Mouse (Mus musculus) right cerebral cortex, postnatal 4 days (tissue): ENCODE results near the gene Akap13.

ENCODE experiments used
- DNase-seq: peaks from one replicate; pipeline ENCODE4 v3.0.0-alpha.2; 2022

Akap13 gene

GRCm38 (mm10) chr7:75521199-75521598 lies 65.9 kb downstream of the Akap13 start:
- no peak for DNase-seq

DNA sequence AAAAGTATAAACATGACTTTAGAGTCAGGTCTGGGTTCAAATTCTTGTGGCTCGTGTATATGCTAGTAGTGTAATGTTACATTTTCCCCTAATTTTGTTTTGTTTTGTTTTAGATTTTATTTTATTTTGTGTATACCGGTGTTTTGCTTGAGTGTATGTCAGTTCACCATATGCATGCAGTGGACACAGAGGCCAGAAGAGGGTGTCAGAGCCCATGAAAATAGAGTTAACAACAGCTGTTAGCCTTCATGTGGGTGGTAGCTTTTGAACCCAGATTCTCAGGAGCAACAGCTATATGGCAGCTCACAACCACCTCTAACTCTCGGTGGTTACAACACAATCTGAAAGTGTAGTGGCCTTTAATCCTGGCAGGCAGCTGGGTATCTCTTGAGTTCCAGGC lies 66.9 kb downstream of the Akap13 start:
- DNase-seq: no peak

DNA sequence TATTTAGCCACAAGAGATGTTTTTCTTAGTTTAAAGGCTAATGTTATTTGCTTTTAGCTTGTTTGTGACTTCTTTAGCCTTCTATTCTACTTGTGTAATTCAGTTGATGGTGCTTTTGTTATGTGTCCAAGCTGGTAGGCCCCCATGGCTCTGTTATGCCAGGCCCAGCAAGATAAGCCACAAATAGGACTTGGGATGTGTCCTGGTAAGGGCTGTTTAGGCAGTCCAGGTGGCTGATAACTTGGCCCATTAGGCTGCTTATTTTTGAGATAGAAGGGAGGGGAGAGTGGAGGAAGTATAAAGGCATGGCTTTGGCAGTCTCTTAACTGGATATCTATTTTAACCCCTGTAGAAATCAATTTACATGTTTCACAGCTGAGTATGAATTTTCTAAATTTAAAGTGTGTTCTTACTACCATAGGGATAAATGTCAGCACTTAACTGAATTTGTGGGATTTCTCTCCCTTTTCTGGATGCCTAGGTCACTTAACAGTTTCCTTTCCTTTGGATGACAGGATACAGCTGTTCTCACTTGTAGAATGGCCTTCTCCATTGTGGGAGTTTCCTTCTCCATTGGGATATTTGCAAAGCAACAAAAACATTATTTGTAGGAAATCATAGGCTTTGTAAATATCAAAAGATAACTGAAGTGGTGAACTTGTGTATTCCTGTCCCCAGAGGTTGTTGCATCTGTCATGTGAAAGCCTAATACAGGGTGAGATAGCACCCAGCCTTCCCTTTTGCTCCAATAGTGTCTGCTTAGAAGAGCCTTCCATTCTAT lies 69.6 kb downstream of the Akap13 start:
- DNase-seq: no peak

DNA sequence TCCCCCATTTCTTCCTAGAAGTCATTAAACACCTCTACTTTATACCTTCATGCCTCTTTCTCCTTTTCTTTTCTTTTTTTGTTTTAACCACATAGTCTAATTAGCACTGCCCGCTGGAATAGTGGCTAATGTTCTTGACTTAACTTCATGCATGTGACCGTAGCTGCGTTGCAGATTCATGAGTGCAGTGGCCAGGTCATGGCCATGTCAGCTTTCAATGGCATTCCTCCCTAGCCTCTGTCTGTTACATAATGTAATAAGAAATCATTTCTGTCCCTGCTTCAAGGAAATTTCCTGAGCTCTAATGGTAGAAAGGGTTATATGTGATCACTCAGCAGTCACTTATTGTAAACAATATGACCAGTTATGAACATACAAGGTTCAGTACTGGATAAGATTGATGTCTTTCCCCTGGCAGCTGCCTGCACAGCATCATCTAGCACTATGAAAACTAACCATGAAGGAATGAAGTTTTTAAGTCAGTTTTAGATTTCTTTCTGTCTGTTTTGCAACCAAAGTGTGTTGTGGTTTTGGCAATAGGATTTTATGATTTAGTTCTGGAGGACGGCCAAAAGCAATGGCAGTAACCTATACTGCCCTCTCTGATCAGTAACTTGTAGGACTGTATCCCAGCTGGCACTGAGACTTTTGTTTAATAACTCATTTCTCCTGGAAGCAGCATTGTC lies 70.5 kb downstream of the Akap13 start:
- no peak for DNase-seq

- no peak for DNase-seq
These were observed 73.4 kb downstream of the Akap13 start for GRCm38 (mm10) chr7:75528751-75529150.

- no peak for DNase-seq
These were observed 74.6 kb downstream of the Akap13 start for GRCm38 (mm10) chr7:75529857-75530437.

DNA sequence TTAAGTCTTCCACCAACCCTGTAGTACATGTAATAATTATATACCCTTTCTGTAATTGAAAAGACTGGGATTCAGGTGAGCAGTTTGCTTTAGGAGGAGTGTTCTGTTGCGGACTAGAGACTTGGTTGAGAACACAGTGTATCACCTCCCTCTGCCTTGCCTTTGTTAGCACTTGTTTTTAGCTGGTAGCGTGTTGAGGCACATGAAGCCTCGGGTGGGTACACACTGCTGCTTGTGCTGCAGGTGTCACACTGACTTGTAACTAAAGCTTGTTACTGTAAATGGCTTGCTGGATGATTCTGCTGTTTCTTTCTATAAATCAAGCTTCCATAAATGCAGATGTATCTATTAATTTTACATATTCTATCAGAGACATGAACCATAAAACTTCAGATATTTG lies 75.3 kb downstream of the Akap13 start:
- no peak for DNase-seq

GRCm38 (mm10) chr7:75533079-75533478 lies 77.7 kb downstream of the Akap13 start:
- DNase-seq: no peak

- DNase-seq: no peak
These were observed 81.0 kb downstream of the Akap13 start for GRCm38 (mm10) chr7:75536298-75536697.

DNA sequence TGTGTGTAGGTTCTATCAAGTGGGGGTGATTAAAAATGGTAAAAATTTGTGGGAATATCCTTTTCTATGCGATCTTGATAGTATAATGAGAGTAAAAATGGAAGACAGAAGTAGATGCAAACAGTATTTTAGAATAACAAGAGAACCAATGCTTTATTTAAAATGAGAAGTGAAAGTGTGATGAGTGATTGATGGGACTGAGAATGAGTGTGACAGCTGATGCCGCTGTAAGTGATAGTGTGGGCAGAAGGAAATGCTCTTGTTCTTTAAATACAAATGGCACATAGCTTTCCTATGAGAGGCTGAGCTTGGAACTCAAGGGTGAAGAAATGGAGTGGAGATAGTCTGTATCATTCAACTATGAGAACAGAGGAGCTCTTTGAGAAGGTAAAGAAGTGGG lies 82.2 kb downstream of the Akap13 start:
- DNase-seq: no peak

DNA sequence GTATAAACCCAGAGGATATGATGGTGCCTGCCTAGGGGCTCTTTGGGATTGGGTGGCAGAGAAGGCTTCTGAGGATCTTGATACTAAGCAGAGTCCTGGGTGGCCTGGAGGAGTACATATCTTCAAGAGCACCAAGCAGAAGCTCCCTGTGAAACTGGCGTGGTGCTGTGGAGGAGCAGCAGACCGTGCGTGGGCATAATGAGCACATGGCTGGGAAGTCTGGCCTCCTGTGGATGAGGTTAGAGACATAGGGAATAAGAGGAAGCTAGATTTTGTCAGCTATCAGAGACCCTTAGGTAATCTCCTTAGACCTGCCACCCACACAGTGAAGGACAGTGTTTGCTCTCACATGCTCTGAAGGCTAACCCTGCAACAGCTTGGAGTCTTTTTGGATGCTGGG lies 83.2 kb downstream of the Akap13 start:
- DNase-seq: no peak

DNA sequence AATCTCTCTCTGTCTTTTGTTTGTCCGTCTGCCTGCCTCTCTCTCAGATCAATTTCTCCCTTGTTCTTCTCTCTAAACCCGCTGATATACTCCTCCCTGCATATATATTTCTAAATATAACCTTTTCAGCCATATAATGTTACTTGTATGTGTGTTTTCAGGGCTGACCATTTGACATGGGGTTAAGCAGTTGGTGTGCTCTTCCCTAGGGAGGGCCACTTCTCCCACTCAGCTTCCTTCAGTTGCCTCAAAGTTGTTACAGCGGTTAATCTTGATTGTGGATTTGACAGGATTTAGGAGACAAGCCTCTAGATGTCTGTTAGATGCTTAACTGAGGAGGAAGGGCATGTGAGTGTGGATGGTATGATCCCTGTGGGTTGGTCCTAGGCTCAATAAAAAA lies 83.8 kb downstream of the Akap13 start:
- no peak for DNase-seq

GRCm38 (mm10) chr7:75549856-75550255 lies 94.5 kb downstream of the Akap13 start:
- no peak for DNase-seq

DNA sequence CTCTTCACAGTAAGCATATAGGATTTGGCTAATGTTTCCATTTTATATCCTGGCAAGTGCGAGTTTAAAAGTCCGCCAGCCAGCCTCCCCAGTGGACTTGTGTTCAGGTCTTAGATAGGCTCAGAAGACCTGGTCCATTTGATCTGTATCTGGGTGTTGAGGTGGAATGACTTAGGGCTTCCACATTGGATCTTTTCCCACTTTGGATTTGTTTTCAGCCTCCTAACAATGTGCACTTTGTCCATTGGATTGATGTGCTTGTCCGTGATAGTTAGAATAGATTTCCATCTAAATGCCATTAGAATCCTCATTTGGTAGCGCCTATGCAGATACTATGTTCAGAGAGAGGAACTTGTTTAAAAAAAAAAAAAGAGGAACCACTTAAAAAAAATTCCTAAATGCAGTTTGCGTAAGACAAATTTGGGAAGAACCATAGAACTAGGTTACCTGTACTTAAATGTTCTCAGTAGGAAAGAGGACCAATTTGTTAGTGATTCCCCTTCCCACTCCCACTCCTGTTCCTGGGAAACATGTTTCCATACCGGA lies 95.5 kb downstream of the Akap13 start:
- DNase-seq: no peak

DNA sequence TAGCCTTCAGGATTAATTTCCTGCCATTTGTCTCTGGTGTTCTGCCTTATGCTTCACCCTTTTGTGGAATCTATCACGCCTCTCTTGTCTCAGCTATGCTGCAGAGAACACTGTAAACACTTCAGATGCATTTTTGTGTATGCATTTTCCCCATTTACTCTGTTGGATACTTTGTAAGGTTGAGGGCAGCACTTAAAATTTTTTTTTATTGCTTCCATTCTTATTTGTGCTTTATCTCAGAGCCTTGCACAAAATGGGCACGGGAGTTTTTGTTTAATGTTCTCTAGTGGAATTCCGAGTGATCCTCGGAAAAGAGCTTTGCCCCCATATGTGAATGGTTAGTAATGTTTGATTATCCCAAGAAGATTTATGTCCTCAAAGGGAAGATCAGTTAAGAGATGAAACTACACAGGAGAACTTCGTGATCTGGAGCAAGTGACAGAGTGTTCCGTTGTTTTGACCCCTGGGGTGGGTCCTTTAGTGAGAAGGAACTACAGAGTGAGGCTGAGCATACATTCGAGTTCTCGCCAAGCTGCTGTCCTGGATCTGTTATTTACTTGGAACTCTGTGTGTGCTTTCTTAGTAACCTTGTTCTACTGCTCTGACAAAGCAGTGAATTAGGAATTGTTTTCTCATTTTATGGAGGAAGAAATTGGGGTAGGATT lies 97.8 kb downstream of the Akap13 start:
- DNase-seq: no peak

DNA sequence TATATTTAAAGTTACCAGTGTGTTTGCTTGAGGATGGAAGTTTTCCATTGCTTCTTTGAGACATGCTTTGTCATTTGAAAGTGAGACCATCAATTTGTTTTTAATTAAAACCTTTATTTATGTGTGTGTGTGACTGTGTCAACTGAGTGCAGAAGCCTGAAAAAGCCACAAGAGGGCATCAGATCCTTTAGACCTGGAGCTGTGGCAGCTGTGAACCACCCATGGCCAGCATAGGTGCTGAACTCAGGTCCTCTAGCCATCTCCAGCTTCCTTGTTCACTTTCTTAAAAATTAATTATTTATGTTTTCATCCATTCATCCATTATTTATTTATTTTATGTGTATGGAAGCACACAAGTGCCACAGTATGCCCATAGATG lies 98.3 kb downstream of the Akap13 start:
- no peak for DNase-seq

DNA sequence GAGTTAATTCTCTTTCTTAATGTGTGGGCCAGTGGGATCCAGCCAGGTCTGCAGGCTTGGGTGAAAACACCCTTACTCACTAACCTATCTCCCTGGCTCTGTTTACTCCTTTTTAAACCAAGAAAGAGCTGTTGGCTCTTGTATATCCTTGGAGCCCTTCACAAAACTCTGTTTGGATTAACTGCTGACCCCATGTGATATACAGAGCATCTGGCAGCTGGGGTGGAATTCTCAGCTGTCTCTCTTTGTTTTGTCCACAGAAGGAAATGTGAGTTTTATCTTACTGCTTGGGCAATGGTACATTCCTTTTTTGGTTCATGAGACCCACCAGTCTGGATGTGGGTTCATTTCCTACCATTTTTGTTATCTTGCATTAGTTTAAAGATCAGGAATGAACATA lies 98.7 kb downstream of the Akap13 start:
- no peak for DNase-seq

DNA sequence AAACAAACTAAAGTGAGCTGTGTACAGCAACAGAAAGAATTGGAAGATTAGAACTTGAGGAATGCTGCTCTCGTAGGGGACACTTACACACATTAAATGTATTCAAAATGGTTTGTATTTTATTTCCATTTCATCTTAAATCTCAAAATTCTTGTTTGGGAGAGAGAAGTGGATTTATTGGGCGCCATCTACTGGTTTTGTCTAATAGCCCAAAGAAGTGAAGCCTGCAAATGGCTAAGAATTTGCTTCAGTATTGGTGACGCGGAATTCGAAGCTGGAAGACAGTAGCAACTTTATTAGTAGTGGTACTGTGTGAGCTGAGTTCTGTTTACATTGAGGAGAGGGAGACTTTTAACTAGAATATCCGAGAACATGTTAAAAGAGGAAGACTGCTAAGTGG lies 100.6 kb downstream of the Akap13 start:
- no peak for DNase-seq

- DNase-seq: no peak
These were observed 102.9 kb downstream of the Akap13 start for GRCm38 (mm10) chr7:75558225-75558624.

DNA sequence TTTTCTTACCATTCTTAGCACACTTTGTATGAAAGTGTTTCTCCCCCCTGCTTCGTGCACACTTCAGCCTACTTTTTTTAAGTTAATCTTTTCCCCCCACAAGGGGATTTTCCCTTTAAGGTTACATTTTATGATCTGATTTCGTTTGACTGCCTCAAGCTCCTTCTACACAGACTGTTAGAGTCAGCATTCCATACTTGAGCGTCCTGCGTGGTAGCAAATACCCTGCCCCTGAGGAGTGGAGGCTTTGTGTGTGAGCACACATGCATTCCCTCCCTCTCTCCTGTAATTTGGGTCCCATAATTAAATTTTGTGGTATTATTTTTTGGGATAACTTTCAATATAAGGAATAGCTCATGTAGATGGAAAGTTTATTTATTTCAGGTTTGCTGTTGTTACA lies 103.8 kb downstream of the Akap13 start:
- DNase-seq: no peak

- DNase-seq: no peak
These were observed 104.6 kb downstream of the Akap13 start for GRCm38 (mm10) chr7:75559915-75560314.

DNA sequence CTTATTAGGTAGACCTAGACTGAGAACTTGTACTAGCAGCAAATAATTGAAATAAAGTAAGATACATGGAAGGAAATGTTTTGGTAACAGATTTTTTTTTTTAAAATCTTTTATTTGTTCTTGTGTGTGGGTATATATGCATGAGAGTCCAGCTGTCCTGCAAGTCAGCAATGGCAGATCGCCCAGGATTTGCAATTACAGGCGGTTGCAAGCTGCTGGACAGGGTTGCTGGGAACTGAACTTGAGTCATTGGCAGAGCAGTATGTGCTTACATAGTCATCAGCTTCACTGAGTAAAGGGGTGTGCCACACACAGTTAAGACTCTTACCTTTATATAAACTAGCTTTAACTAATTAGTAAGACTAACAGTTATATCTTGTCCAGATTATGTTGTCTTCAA lies 105.2 kb downstream of the Akap13 start:
- DNase-seq: no peak

DNA sequence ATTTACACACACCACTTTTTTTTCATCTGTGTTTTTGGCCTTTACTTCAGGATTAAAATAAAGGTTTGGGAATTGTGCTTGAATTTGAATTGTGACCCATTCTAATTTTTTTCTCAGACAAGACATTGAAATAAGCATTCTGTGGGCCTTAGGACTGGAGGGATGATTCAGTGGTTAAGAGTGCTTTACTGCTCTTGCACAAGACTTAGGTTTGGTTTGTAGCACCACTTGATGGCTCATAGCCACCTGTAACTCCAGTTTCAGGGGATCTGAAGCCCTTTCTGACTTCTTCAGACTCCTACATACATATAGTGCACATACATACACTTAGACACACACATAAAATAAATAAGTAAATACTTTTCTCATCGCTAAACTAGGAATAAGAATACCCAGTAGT lies 105.8 kb downstream of the Akap13 start:
- DNase-seq: no peak

DNA sequence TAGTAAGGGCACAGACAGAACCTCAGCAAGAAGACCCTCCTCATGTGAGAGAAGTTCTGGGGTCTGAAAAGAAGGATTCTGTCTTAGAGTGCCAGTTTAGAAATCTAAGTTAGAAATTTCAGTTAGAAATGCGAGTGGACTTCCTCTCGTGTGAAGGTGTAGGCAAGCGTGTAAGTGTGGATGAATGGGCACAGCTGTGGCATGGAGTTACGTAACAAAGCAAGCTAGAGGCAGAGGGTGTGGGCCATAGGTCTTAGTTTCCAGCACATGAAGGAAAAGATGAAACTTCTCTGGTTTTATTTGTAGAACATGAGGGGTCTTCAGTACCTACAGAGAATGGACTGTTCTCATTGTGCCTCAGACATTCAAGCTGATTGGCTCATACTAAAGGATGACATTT lies 112.9 kb downstream of the Akap13 start:
- no peak for DNase-seq
